Mouse (Mus musculus) heart, embryonic 16.5 days (tissue): ENCODE results near the gene Babam1. TPM values are rescaled to one million over a fixed set of nuclear protein-coding genes. Genes with fewer than 3 reads are reported as not detected.
"Not testable (repeated sequence)": the region's sequence is repeated elsewhere in the genome, so short reads cannot be mapped to it uniquely, and the experiment has no call there.

ENCODE experiments used
- ATAC-seq: fragments of 200-750 bp; cut with Nextera tagmentation; replicated peaks from 2 replicates; pipeline ENCODE4 v1.8.0; 2017; ENCODE audit warnings: moderate number of reproducible peaks; ENCODE audit not compliant: insufficient read depth, low FRiP score; ENCODE audit errors: extremely low read depth
- H3K27ac ChIP-seq: fragments of 300-500 bp; sonication (generic); 2 replicates; pipeline ENCODE4 v1.5.1; 2014; ENCODE audit warnings: mild to moderate bottlenecking, low read length, control low read depth, moderate library complexity
- H3K27me3 ChIP-seq: fragments of 300-500 bp; sonication (generic); 2 replicates; pipeline ENCODE4 v1.6.1; 2014; ENCODE audit warnings: low read length, mixed read lengths; ENCODE audit not compliant: control insufficient read depth, insufficient read depth
- H3K36me3 ChIP-seq: fragments of 300-500 bp; sonication (generic); 2 replicates; pipeline ENCODE4 v1.6.1; 2014; ENCODE audit not compliant: control insufficient read depth, insufficient read depth
- H3K4me1 ChIP-seq: fragments of 300-500 bp; sonication (generic); 2 replicates; pipeline ENCODE4 v1.6.1; 2014; ENCODE audit warnings: low read length, mixed read lengths; ENCODE audit not compliant: control insufficient read depth, insufficient read depth
- H3K4me2 ChIP-seq: fragments of 300-500 bp; sonication (generic); 2 replicates; pipeline ENCODE4 v1.6.1; 2014; ENCODE audit warnings: low read depth, mild to moderate bottlenecking, control low read depth, low read length
- H3K4me3 ChIP-seq: fragments of 300-500 bp; sonication (generic); 2 replicates; pipeline ENCODE4 v1.5.1; 2014; ENCODE audit warnings: mild to moderate bottlenecking, control low read depth, low read length
- H3K9ac ChIP-seq: fragments of 300-500 bp; sonication (generic); 2 replicates; pipeline ENCODE4 v1.6.1; 2014; ENCODE audit warnings: low read length, control low read depth
- H3K9me3 ChIP-seq: fragments of 300-500 bp; sonication (generic); replicated peaks from 2 replicates; pipeline ENCODE4 v1.6.1; 2016; ENCODE audit warnings: low read length; ENCODE audit not compliant: control insufficient read depth
- WGBS: fragments of 180-500 bp; shearing (Covaris S2); extraction: QIAGEN DNeasy Blood & Tissue Kit; methylation state at CpG from one replicate; pipeline ENCODE4 v1.1.7; 2014; 5-methylcytosine and 5-hydroxymethylcytosine counted together
- polyA plus RNA-seq: library from polyadenylated mRNA; unstranded; fragments of >200 nt; fragmentation: Nextera tagmentation; extraction: Ambion mirVana; gene quantifications from 2 replicates; pipeline ENCODE4 v1.2.1, GENCODE M21; 2015

Babam1 gene
- polyA plus RNA-seq, 1 experiment from 2014 or later = 86.4 TPM

DNA sequence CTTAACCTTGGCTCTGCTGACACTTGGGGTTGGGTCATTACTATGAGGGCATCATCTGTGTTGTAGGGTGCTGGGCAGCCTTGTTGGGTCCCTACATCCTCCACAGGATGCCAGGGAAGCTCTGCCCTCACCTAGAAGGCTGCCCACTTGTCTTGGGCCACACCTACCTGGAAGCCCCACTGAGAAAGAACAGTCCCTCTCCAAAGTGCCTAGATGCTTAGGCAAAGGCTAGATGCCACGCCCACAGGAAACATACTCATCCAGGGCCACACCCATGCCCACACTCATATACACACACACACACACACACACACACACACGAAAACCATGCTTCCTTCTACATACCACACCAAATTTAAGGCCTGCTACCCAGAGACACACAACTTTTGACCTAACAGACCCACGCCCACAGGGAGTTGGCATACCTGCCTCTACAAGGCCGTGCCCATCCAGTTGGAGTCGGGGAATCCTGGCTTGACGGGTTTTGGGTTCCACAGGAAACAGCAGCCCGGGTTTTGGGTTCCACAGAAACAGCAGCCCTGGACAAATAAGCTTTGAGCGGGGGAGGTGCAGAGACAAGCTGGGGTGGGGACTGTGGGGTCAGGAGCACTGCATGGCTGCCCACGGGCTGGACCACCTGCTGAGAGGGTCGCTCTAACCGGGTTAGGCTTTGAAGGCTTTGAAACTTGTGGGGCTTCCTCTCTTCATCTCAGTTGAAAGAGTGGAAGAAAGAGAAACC, 15.0 kb downstream of the Babam1 start:
- Histone ChIP-seq H3K9me3 (no peaks in the 10 kb centered on the region), H3K9ac (no peak overlapping the region), H3K36me3 (peaks cover 15% of the 10 kb centered on the region), H3K27me3 (no peaks in the 10 kb centered on the region), H3K4me2 (no peak overlapping the region), H3K4me3 (no peak overlapping the region), H3K27ac (no peak overlapping the region), H3K4me1 (peaks cover 5% of the 10 kb centered on the region)
- 45% methylated on average over 11 of the region's 11 CpGs for WGBS
- no peak for ATAC-seq

DNA sequence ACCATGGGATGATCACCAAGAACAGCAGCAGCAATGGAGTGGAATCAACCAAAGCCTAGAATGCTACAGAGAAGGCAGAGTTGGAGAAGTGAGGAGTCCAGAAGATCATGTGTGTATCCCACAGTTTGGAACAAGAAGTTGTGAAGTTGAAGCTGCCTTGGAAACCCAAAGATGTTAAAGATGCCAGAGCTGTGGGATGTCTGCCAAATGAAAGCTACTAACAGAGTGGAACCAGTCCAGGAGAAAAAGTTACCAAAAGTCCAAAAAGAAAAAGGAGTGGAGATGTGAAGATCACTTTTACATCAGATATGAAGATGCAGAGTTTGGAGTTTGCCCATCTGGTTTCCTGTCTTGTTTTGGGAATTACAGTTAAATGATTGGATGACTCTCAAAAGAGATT, 25.5 kb downstream of the Babam1 start:
- ATAC-seq = no peak
- Histone ChIP-seq H3K9me3 (peaks cover 7% of the 10 kb centered on the region), H3K36me3 (no peaks in the 10 kb centered on the region), H3K27me3 (no peaks in the 10 kb centered on the region), H3K9ac (no peak overlapping the region), H3K4me1 (no peaks in the 10 kb centered on the region), H3K4me2 (no peak overlapping the region), H3K4me3 (no peak overlapping the region), H3K27ac (no peak overlapping the region)

GRCm38 (mm10) chr8:71432935-71433334, 36.3 kb downstream of the Babam1 start:
- not testable (repeated sequence) for H3K9me3 ChIP-seq, H3K9ac ChIP-seq, H3K4me1 ChIP-seq, H3K27ac ChIP-seq, H3K4me2 ChIP-seq, H3K36me3 ChIP-seq, H3K27me3 ChIP-seq, ATAC-seq, H3K4me3 ChIP-seq
- WGBS = 52% methylated on average over 1 of the region's 1 CpGs

DNA sequence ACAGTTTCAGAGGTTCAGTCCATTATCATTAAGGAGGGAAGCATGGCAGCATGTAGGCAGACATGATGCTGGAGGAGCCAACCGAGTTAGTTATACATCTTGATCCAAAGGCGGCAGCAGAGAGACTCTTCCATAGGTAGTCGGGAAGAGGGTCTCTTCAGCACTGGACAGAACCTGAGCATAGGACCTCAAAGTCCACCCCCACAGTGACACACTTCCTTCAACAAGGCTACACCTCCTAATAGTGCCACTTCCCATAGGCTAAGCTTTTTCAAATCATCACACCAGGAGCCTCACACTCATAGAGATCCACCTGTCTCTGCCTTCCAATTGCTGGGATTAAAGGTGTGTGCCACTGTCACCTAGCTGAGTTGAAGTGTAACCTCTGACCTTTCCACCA, 40.4 kb downstream of the Babam1 start:
- Histone ChIP-seq H3K27ac (no peak overlapping the region), H3K9ac (no peak overlapping the region), H3K36me3 (no peaks in the 10 kb centered on the region), H3K9me3 (no peaks in the 10 kb centered on the region), H3K27me3 (peaks cover 2% of the 10 kb centered on the region; the same call in 1 of the 2 replicates), H3K4me3 (no peak overlapping the region), H3K4me2 (no peak overlapping the region), H3K4me1 (no peaks in the 10 kb centered on the region)
- WGBS = 52% methylated on average over 3 of the region's 3 CpGs
- no peak for ATAC-seq

GRCm38 (mm10) chr8:71441404-71441803, 44.7 kb downstream of the Babam1 start:
- no peak for ATAC-seq

GRCm38 (mm10) chr8:71445096-71445495, 48.4 kb downstream of the Babam1 start:
- Histone ChIP-seq H3K9ac (no peak overlapping the region), H3K27me3 (peaks cover 6% of the 10 kb centered on the region), H3K4me3 (no peak overlapping the region), H3K27ac (no peak overlapping the region), H3K4me1 (no peaks in the 10 kb centered on the region), H3K36me3 (no peaks in the 10 kb centered on the region), H3K9me3 (no peaks in the 10 kb centered on the region), H3K4me2 (no peak overlapping the region)
- ATAC-seq = no peak
- WGBS = 66% methylated on average over 7 of the region's 7 CpGs

More at GRCm38 (mm10) chr8:71441404-71441803, 44.7 kb downstream of the Babam1 start:
- Histone ChIP-seq H3K9me3 (no peaks in the 10 kb centered on the region), H3K27me3 (peaks cover 6% of the 10 kb centered on the region), H3K36me3 (no peaks in the 10 kb centered on the region), H3K4me2 (no peak overlapping the region), H3K27ac (no peak overlapping the region), H3K4me3 (no peak overlapping the region), H3K4me1 (no peaks in the 10 kb centered on the region), H3K9ac (no peak overlapping the region)
- WGBS = under 1% methylated on average over 7 of the region's 7 CpGs

- Histone ChIP-seq H3K4me3 (no peak overlapping the region), H3K27me3 (no peaks in the 10 kb centered on the region)
- WGBS = 64% methylated on average over 4 of the region's 4 CpGs
Observed at GRCm38 (mm10) chr8:71451337-71451736, 54.7 kb downstream of the Babam1 start.

DNA sequence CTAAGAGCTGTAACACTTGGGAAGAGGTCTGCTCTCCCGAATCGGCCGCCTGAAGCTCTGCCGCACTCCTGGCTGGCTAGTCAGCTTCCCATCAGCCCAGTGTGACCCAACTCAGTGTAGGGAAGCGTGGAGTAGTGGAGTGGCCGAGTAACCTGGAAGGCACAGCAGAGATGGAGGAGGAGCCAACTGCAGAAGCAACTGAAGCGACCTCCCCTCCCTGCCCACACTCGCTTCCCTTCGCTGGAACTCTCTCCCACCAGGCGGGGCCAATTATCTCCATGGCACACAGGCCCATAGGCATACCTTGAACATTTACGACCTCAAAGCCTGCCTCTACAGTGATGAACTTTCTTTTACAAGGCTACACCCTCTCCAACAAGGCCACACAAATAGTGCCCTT, 55.1 kb downstream of the Babam1 start:
- no peak overlapping the region for H3K4me3 ChIP-seq
- H3K27ac ChIP-seq = no peak overlapping the region
- WGBS = 48% methylated on average over 11 of the region's 11 CpGs
- H3K36me3 ChIP-seq = no peaks in the 10 kb centered on the region
- H3K9me3 ChIP-seq = no peaks in the 10 kb centered on the region
- H3K4me2 ChIP-seq = no peak overlapping the region
- no peak overlapping the region for H3K9ac ChIP-seq
- no peak for ATAC-seq
- H3K27me3 ChIP-seq = no peaks in the 10 kb centered on the region
- no peaks in the 10 kb centered on the region for H3K4me1 ChIP-seq

More at GRCm38 (mm10) chr8:71451337-71451736, 54.7 kb downstream of the Babam1 start:
- Histone ChIP-seq H3K4me1 (no peaks in the 10 kb centered on the region), H3K9me3 (no peaks in the 10 kb centered on the region), H3K36me3 (no peaks in the 10 kb centered on the region), H3K4me2 (no peak overlapping the region), H3K9ac (no peak overlapping the region), H3K27ac (no peak overlapping the region)
- ATAC-seq = no peak

GRCm38 (mm10) chr8:71452669-71453068, 56.0 kb downstream of the Babam1 start:
- Histone ChIP-seq H3K36me3 (0 out of 2 replicates have a peak, but pooled peaks cover 1% of the 10 kb centered on the region), H3K9ac (no peak overlapping the region), H3K27ac (no peak overlapping the region), H3K27me3 (no peaks in the 10 kb centered on the region), H3K4me2 (no peak overlapping the region), H3K9me3 (no peaks in the 10 kb centered on the region), H3K4me1 (no peaks in the 10 kb centered on the region), H3K4me3 (no peak overlapping the region)
- ATAC-seq = no peak
- 68% methylated on average over 2 of the region's 2 CpGs for WGBS
